ENCODE assay signal across 1 mouse cellular context in the genomic region with DNA sequence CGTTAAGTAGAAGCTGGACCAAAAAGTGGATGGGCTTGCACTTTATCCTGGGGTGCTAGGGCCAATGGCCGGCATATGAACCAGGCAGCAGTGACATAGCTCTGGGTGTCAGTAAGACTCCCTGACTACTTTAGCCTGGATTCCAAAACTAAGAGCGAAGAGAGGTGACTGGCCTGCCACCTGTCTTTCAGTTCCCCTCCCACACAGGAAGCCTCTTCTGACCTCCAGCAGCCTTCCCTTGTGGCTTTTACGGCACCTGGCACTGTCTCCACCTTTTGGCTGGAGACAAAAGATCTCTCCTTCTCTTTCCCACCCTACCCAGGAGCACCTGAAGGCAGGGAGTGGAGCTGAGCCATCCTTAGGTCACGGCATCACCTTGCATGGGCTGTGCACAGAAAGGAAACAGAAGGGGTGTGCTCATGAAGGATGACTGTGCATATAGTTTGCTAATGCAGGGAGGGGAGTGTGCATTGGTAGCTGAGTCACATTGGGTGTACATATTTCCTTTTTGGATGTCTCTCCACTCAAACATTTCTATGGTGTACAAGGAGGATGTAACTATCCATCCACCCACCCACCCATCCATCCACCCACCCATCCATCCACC.
TF ChIP-seq lines count a peak whose summit lies in the region.

No protein-coding gene starts in this region.

TF ChIP-seq in CH12.LX, 34 proteins besides CTCF, POLR2A, EP300 and RAD21 (continued from another document):
- TF ChIP-seq MEF2A (IDR thresholded peaks at IDR 0.05; ENCODE audit: borderline replicate concordance, low read depth, low read length) = no peak
- TF ChIP-seq JUND (conservative IDR thresholded peaks at IDR 0.05; ENCODE audit: low read depth, low read length) = 0 out of 2 replicates have a peak, but pooled peaks have one; percentile 7
- TF ChIP-seq E2F4 (IDR thresholded peaks at IDR 0.05; ENCODE audit: insufficient replicate concordance, low read depth, low read length) = no peak
- no peak for TF ChIP-seq NRF1 (IDR thresholded peaks at IDR 0.05; ENCODE audit: low read depth, low read length)
- TF ChIP-seq PAX5 (IDR thresholded peaks at IDR 0.05; ENCODE audit: low read length) = no peak
- no peak for TF ChIP-seq HCFC1 (IDR thresholded peaks at IDR 0.05; ENCODE audit: low read depth, low read length)
- TF ChIP-seq SIN3A (IDR thresholded peaks at IDR 0.05; ENCODE audit: low read length) = no peak
- TF ChIP-seq MXI1 (IDR thresholded peaks at IDR 0.05; ENCODE audit: low read depth, low read length) = 0 out of 2 replicates have a peak, but pooled peaks have one; percentile 6
- no peak for TF ChIP-seq MAX (IDR thresholded peaks at IDR 0.05; ENCODE audit: low read length)
- no peak for TF ChIP-seq SMC3 (IDR thresholded peaks at IDR 0.05; ENCODE audit: low read depth, low read length)
- TF ChIP-seq ZC3H11A (IDR thresholded peaks at IDR 0.05; ENCODE audit: low read depth, low read length) = no peak
- no peak for TF ChIP-seq KAT2A (IDR thresholded peaks at IDR 0.05; ENCODE audit: insufficient replicate concordance, low read length)
- TF ChIP-seq RCOR1 (conservative IDR thresholded peaks at IDR 0.05; ENCODE audit: low read depth, low read length) = 0 out of 2 replicates have a peak, but pooled peaks have one; percentile 23
- no peak for TF ChIP-seq POLR2AphosphoS2 (IDR thresholded peaks at IDR 0.05; ENCODE audit: low read depth, low read length)
- TF ChIP-seq ZKSCAN1 (IDR thresholded peaks at IDR 0.05; ENCODE audit: borderline replicate concordance, low read depth, low read length) = no peak
- peak; percentile 84 for TF ChIP-seq IRF4 (IDR thresholded peaks at IDR 0.05; ENCODE audit: low read depth, low read length)
- TF ChIP-seq CHD1 (IDR thresholded peaks at IDR 0.05; ENCODE audit: low read depth, low read length) = no peak
- no peak for TF ChIP-seq TBP (conservative IDR thresholded peaks at IDR 0.05; ENCODE audit: low read depth, low read length)
- TF ChIP-seq ELF1 (IDR thresholded peaks at IDR 0.05; ENCODE audit: low read depth, low read length) = no peak
- 0 out of 2 replicates have a peak, but pooled peaks have one; percentile 25 for TF ChIP-seq BHLHE40 (IDR thresholded peaks at IDR 0.05; ENCODE audit: low read depth, low read length)
- 0 out of 2 replicates have a peak, but pooled peaks have one; percentile 11 for TF ChIP-seq MAFK (IDR thresholded peaks at IDR 0.05; ENCODE audit: insufficient replicate concordance, low read length)
- peak; percentile 90 for TF ChIP-seq TCF12 (IDR thresholded peaks at IDR 0.05; ENCODE audit: low read depth, low read length)
- 0 out of 2 replicates have a peak, but pooled peaks have one; percentile 22 for TF ChIP-seq MYC (IDR thresholded peaks at IDR 0.05; ENCODE audit: low read depth, low read length)
